Mouse (Mus musculus) forebrain, embryonic 12.5 days (tissue): ENCODE measurements around the gene Irf5. TPM values are rescaled to one million over a fixed set of nuclear protein-coding genes. Genes with fewer than 3 reads are reported as not detected.

Source experiments
- ATAC-seq: fragments of 200-750 bp; cut with Nextera tagmentation; 2 replicates; pipeline ENCODE4 v1.8.0; 2017; ENCODE audit warnings: moderate TSS enrichment; ENCODE audit not compliant: low FRiP score
- H3K27ac ChIP-seq: fragments of 300-500 bp; sonication (generic); 2 replicates; pipeline ENCODE4 v1.5.1; 2016; ENCODE audit warnings: mild to moderate bottlenecking
- H3K27me3 ChIP-seq: fragments of 300-500 bp; sonication (generic); 2 replicates; pipeline ENCODE4 v1.6.1; 2016; ENCODE audit warnings: mild to moderate bottlenecking
- H3K36me3 ChIP-seq: fragments of 300-500 bp; sonication (generic); replicated peaks from 2 replicates; pipeline ENCODE4 v1.6.1; 2016; ENCODE audit warnings: mild to moderate bottlenecking
- H3K4me1 ChIP-seq: fragments of 300-500 bp; sonication (generic); 2 replicates; pipeline ENCODE4 v1.6.1; 2016
- H3K4me2 ChIP-seq: fragments of 300-500 bp; sonication (generic); 2 replicates; pipeline ENCODE4 v1.6.1; 2016; ENCODE audit warnings: mild to moderate bottlenecking, moderate library complexity
- H3K4me3 ChIP-seq: fragments of 300-500 bp; sonication (generic); replicated peaks from 2 replicates; pipeline ENCODE4 v1.5.1; 2016; ENCODE audit warnings: mild to moderate bottlenecking
- H3K9ac ChIP-seq: fragments of 300-500 bp; sonication (generic); 2 replicates; pipeline ENCODE4 v1.6.1; 2016; ENCODE audit warnings: mild to moderate bottlenecking
- H3K9me3 ChIP-seq: fragments of 300-500 bp; sonication (generic); 2 replicates; pipeline ENCODE4 v1.6.1; 2016
- WGBS: fragments of 180-500 bp; shearing (Covaris S2); methylation state at CpG from one replicate; pipeline ENCODE4 v1.1.7; 2016; 5-methylcytosine and 5-hydroxymethylcytosine counted together
- polyA plus RNA-seq: library from polyadenylated mRNA; unstranded; fragments of >200 nt; fragmentation: Nextera tagmentation; extraction: Ambion mirVana; gene quantifications from 2 replicates; pipeline ENCODE4 v1.2.1, GENCODE M21; 2016

The Irf5 gene
- polyA plus RNA-seq, 1 experiment from 2014 or later: 1.3 TPM

DNA sequence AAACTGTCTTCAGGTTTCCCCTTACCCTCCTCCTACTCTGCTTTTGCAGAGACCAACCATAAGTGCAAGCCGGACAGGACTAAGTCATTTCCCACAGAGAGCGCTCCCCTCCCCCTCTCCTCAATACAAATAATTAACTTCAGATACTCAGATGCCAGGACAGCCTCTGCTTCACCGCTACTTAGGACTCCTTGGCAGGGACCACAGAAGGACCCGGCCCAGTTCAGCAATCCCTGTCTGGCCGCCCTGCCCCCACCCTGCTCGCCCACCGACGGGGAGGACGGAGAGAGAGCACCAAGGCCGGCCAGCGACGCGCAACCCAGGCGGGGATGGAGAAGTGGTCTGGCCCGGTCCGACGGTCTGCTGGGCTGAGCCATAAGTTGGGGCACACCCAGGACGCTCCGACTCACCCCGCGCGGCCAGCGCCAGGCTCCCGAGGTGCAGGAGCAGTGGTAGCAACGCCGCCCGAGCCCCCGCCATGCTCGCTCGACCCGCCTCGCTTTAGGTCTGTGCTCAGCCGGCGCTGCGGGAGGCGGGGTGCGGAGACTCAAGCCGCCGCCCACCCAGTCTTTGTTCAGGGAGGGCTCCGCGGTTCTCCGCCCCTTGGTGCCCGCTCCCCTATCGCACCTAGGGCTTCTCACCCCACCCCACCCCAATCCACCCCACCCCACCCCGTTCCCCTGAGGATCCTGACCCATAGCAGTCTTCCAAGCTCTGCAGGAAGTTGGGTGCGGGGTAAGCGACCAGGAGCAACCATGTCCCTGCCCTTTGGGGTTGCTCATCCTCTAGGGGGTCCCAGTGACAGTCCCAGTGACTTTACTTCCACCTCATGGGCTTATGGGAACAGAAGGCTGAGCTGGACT lies 18.7 kb upstream of the Irf5 start, which contains the start of gene Kcp:
Gene Kcp, minus strand, starts transcription at position 506 of the 863 bp plus-strand sequence.
- peak within 1 kb of the TSS; percentile 67 for H3K4me2 ChIP-seq
- H3K9me3 ChIP-seq: no peaks in the 10 kb centered on the region
- H3K27ac ChIP-seq: no peak within 1 kb of the TSS
- peaks cover 13% of the 10 kb centered on the region for H3K4me1 ChIP-seq
- H3K9ac ChIP-seq: peak within 1 kb of the TSS; percentile 36; the same call in 1 of the 2 replicates
- peaks cover 66% of the 10 kb centered on the region for H3K27me3 ChIP-seq
- H3K4me3 ChIP-seq: peak within 1 kb of the TSS; percentile 47
- no peaks in the 10 kb centered on the region for H3K36me3 ChIP-seq
- ATAC-seq: peak; percentile 63
- under 1% methylated on average over 47 of the region's 47 CpGs for WGBS

DNA sequence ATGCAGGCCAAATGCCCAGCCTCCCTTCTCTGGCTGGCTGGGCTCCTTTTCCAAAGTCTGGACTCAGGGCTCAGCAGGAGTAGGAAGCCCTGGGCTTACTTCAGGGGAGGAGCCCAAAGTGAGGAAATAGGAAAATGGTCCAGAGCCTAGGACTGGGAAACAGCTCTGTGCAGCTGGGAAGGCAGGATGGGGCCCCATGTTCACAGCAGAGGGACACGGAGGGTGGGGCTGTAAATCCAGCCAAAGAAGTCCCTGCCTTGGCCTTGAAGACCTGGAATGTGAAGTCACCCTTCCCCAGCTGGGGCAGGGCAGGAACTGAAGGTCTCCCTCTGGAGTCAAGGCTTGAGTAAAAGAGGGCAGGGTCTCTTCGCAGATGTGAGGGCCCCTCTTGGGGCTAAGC lies 17.3 kb upstream of the Irf5 start:
- WGBS: 35% methylated on average over 2 of the region's 2 CpGs
- H3K9me3 ChIP-seq: no peaks in the 10 kb centered on the region
- H3K9ac ChIP-seq: no peak overlapping the region
- no peak overlapping the region for H3K4me3 ChIP-seq
- H3K4me2 ChIP-seq: no peak overlapping the region
- H3K27ac ChIP-seq: no peak overlapping the region
- peaks cover 24% of the 10 kb centered on the region for H3K4me1 ChIP-seq
- ATAC-seq: no peak
- no peaks in the 10 kb centered on the region for H3K36me3 ChIP-seq
- peaks cover 66% of the 10 kb centered on the region for H3K27me3 ChIP-seq

DNA sequence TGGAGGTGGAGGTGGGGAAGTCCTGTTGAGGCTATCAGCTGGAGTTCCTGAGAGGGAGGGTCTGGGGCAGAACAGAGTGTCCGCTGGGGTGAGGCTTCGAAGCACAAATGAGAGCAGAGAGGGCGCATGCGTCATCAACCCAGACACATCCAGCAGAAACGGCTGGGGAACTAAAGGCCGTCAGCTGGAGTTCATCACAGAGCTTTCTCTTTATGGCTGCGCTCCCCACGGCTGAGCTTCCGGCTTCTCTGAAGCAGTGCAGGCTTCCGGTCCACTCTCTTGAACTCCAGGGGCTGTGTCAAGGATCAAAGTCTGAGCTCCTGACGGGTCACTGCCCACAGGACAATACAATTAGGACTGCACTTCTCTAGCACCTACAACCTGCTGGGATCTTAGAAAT lies 13.1 kb upstream of the Irf5 start:
- H3K27ac ChIP-seq: 0 out of 2 replicates have a peak overlapping the region, but pooled peaks have one; percentile 25

DNA sequence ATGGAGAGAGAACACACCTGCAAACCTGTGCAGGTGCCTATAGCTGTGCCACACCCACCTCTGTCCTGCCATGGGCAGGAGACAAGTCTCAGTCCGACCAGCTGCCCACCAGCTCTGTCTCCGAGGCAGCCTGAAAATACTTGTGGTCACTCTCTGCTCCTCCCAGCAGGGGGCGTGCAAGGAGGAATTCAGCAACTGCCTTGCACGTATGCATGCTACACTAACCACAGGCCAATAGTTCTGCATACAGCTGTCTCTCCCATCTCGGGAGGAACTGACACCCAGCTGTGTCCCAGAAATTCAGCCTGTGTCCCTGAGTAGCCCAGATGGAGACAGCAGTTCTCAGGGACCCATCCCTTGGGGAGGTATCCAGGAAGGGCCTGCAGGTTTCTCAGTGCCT lies 9.3 kb upstream of the Irf5 start:
- peaks cover 10% of the 10 kb centered on the region for H3K4me1 ChIP-seq
- WGBS: 8% methylated on average over 5 of the region's 5 CpGs
- ATAC-seq: 0 out of 2 replicates have a peak, but pooled peaks have one; percentile 11
- no peak overlapping the region for H3K4me2 ChIP-seq
- no peaks in the 10 kb centered on the region for H3K36me3 ChIP-seq
- no peaks in the 10 kb centered on the region for H3K9me3 ChIP-seq
- H3K9ac ChIP-seq: no peak overlapping the region
- H3K27ac ChIP-seq: no peak overlapping the region
- no peak overlapping the region for H3K4me3 ChIP-seq
- peaks cover 50% of the 10 kb centered on the region for H3K27me3 ChIP-seq

More for the DNA sequence above, 13.1 kb upstream of the Irf5 start:
- Histone ChIP-seq H3K4me1 (peaks cover 10% of the 10 kb centered on the region), H3K9ac (no peak overlapping the region), H3K36me3 (no peaks in the 10 kb centered on the region), H3K4me2 (peak overlapping the region; percentile 47), H3K9me3 (no peaks in the 10 kb centered on the region), H3K27me3 (peaks cover 62% of the 10 kb centered on the region), H3K4me3 (peak overlapping the region; percentile 14; the same call in 1 of the 2 replicates)
- ATAC-seq: peak; percentile 60
- WGBS: 2% methylated on average over 11 of the region's 11 CpGs

DNA sequence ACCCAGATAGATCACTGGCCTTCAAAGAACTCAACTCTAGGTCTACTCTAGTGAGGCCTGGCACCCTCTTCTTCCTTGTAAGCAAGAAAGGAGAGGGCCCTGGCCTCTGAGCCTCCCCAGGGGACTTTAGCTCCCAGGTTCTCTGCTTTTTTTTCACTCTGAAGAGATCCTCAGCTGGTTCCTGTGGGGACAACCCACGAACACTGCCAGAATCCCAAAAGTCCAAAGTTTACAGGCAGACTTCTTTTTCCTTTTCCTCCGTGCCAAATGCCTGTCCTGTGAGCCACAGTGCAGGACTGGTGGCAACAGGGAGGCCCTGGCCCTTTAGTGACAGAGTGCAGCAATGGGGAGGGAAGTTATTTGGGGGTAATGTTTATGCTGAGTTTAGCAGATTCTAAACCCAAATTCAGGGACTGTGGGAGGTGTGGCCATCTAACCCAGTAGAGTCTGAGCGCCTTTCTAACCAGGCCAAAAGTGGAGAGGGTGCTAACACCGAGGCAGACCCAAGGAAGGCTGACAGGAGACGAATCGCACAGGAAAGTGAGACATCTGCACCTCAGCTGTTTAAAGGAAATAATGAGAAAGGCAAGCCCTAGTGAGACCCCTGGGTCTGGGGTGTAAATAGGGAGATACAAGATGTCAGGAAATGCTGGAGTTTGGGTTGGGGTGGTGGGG lies 3.7 kb upstream of the Irf5 start:
- Histone ChIP-seq H3K4me2 (no peak overlapping the region), H3K4me3 (no peak overlapping the region), H3K27me3 (peaks cover 66% of the 10 kb centered on the region), H3K9ac (no peak overlapping the region), H3K4me1 (peaks cover 17% of the 10 kb centered on the region), H3K9me3 (no peaks in the 10 kb centered on the region), H3K36me3 (no peaks in the 10 kb centered on the region), H3K27ac (no peak overlapping the region)
- 74% methylated on average over 6 of the region's 6 CpGs for WGBS
- ATAC-seq: no peak

DNA sequence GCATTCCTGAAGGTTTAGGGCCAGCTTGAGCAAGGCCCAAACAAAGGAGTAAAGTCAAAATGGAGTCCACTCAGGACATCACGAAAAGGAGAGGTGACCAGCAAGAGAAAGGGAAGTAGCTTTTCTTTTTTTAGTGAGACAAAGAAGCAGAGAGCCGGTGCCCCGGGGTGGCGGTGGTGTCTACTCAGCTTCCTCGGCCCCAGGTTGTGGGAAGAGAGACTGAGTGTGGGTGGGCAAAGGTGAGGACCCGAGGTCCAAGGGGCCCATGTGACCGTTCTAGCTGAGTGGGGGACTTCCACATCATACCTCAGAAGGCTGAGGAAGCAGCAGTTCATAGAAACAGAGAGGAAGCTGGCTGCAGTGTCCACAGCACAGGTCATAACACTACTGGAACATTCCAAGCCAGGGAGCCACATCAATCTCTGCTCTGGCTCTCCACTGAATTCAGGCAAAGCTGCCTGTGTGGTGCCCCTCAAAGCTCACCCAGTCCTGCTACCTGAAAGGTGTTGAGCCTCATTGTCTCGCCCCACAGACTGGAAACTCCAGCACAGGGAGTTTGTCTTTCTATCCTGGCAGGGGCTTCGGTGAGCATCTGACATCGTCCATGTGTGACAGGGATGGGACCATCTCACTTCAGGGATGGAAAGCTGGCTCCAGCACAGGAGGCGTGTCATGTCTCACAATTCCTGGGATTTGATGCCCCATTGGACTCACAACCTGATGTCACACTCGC lies 3.0 kb upstream of the Irf5 start:
- Histone ChIP-seq H3K9ac (no peak overlapping the region), H3K36me3 (no peaks in the 10 kb centered on the region), H3K9me3 (no peaks in the 10 kb centered on the region), H3K4me3 (no peak overlapping the region), H3K27ac (no peak overlapping the region), H3K4me2 (no peak overlapping the region), H3K4me1 (peaks cover 22% of the 10 kb centered on the region), H3K27me3 (peaks cover 68% of the 10 kb centered on the region)
- WGBS: 74% methylated on average over 12 of the region's 12 CpGs
- ATAC-seq: no peak

DNA sequence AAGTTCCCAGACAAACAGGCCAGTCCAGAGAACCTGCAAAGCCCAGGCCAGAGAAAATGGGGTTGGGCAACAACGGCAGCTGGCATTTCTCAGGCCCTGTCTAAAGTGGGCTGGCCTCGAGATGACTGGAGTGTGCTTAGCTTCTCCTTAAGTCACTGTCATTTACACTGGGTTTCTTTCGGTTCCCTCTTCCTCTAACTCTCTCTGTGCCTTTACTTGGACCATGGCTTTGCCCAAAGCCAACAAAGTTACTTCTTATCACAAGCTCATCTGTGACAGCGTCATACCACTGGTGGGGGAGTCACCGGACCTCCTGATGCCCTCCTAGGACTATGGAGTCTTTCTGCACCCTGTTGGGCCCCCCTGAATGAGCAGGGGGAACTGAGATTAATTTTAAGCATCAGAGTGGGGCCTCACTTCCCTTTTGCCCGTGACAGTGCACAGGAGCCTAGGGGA lies 2.4 kb upstream of the Irf5 start:
- no peak overlapping the region for H3K9ac ChIP-seq
- 80% methylated on average over 6 of the region's 6 CpGs for WGBS
- H3K4me1 ChIP-seq: peaks cover 22% of the 10 kb centered on the region
- H3K9me3 ChIP-seq: no peaks in the 10 kb centered on the region
- H3K27ac ChIP-seq: no peak overlapping the region
- ATAC-seq: no peak
- H3K27me3 ChIP-seq: peaks cover 70% of the 10 kb centered on the region
- H3K4me2 ChIP-seq: no peak overlapping the region
- H3K36me3 ChIP-seq: no peaks in the 10 kb centered on the region
- H3K4me3 ChIP-seq: no peak overlapping the region

DNA sequence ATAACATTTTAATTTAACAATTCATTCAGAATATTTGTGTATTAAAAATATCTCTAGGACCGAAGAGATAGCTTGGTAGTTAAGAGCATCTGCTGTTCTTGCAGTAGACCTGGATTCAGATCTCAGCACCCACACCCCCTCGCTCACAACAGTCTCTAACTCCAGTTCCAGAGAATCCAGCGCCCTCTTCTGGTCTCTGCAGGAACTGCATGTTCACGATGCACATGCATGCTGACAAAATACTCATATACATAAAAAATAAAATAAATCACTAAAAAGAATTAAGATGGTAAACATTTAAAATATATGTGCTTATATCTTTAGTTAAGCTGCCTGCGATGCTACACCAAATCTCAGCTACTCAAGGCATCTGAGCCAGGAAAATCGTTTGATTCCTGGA lies 1.2 kb upstream of the Irf5 start:
- H3K4me1 ChIP-seq: peaks cover 22% of the 10 kb centered on the region
- H3K9ac ChIP-seq: no peak overlapping the region
- 68% methylated on average over 6 of the region's 6 CpGs for WGBS
- peaks cover 82% of the 10 kb centered on the region for H3K27me3 ChIP-seq
- H3K36me3 ChIP-seq: no peaks in the 10 kb centered on the region
- no peak overlapping the region for H3K4me3 ChIP-seq
- no peaks in the 10 kb centered on the region for H3K9me3 ChIP-seq
- no peak overlapping the region for H3K4me2 ChIP-seq
- H3K27ac ChIP-seq: no peak overlapping the region
- no peak for ATAC-seq

DNA sequence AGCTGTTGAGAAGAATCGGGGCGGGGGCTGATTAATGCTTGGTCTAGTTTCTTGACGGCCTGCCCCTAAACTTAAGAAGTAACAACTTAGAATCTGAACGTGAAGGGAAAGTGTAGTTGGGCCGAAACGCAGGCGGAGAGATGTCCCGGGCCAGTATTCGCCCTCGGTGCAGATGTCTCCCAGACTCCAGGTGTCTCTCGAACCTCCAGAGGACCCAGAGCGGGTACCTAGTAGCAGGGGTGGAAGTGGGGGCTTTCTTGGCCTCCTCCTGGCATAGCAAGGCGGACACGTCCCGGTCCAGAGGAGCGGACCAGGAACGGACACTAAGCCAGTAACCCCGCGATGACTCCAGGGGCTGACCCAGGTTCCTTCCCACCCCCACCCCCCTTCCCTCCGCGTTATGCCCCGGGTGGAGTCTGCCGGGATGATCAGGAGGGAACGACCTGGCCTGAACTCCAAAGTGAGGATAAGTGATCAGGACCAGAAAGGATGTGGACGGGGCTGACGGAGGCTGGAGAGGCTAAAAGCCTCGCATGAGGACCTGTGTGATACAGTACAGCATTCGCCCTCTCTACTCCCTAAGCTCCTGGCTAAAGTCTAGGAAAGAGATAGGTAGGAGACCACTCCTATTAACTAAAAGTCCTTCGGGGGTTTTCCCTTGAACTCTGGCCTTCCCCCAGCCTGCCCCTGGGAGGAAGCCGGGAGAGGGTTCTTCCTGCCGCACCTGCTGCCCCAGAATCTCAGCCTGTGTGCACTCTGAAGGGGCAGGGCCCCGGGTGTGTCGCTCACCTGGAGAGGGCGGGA lies 1.1 kb downstream of the Irf5 start:
- Histone ChIP-seq H3K4me2 (peak overlapping the region; percentile 99), H3K9me3 (no peaks in the 10 kb centered on the region), H3K36me3 (no peaks in the 10 kb centered on the region), H3K4me1 (peaks cover 22% of the 10 kb centered on the region), H3K27me3 (peaks cover 77% of the 10 kb centered on the region), H3K9ac (no peak overlapping the region), H3K4me3 (peak overlapping the region; percentile 57), H3K27ac (no peak overlapping the region)
- ATAC-seq: no peak
- 4% methylated on average over 34 of the region's 34 CpGs for WGBS

DNA sequence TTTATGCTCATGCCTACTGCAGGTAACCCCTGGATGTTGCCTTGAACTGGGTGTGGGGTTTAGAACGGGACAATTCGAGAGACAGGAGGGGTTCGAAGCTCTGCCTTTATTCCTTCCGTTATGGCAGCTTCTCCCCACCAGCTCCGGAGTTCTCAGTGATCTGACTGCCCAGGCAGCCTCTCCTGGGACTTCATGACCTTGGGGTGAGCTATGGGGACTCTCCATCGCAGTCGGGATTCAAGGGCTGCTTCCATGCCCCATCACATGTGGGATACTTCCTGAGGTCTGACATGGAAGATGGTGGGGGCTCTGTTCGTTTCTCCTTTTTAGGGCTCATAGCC lies 1.7 kb downstream of the Irf5 start:
- Histone ChIP-seq H3K27ac (no peak overlapping the region), H3K27me3 (peaks cover 77% of the 10 kb centered on the region), H3K9ac (no peak overlapping the region), H3K36me3 (no peaks in the 10 kb centered on the region), H3K9me3 (no peaks in the 10 kb centered on the region), H3K4me1 (peaks cover 22% of the 10 kb centered on the region), H3K4me2 (no peak overlapping the region), H3K4me3 (peak overlapping the region; percentile 13; the same call in 1 of the 2 replicates)
- ATAC-seq: no peak
- 11% methylated on average over 8 of the region's 8 CpGs for WGBS

DNA sequence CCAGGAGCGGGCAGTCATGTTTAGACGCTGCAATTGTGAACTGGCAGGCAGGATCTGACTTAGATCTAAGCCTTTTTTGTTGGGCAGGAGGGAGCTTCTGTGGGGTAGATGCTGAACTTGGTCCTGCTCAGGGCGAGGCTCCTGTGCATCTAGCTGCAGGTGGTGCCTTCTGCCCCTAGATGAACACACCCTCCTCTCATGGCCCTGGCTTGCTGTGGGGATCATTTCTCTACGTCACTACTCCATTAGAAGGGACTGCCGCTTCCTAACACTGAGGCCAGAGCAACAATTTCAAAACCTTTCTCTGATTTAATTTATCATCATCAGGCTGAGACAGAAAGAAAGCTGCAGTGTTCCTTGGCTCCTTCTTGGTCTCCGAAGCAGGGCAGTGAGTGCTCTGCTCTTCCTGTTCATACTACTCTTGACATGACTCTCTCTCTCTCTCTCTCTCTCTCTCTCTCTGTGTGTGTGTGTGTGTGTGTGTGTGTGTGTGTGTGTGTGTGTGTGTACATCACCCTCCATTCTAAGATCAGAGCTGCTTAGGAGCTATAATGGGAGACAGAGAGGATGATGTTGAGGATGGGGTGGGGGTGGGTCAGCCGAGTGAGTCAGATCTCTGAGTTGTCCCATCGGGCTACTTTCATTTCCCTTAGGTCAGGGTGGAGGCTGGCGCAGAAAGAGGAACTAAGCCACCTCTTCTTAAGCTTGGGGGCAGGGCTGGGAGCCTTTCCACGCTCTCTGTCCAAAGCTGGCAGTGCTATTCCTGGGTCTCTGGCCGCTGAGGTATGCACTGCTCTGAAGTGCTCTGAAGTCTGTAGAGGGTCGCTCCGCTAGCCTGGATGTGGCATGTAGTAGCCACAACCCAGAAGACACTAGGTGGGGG lies 2.4 kb downstream of the Irf5 start:
- ATAC-seq: no peak
- Histone ChIP-seq H3K9ac (no peak overlapping the region), H3K4me2 (no peak overlapping the region), H3K36me3 (no peaks in the 10 kb centered on the region), H3K9me3 (no peaks in the 10 kb centered on the region), H3K27me3 (peaks cover 72% of the 10 kb centered on the region), H3K4me1 (peaks cover 22% of the 10 kb centered on the region), H3K4me3 (no peak overlapping the region), H3K27ac (no peak overlapping the region)
- 34% methylated on average over 13 of the region's 13 CpGs for WGBS
